In genomic region chr3:93497131-93497530, GRCm38 (mm10) we compare ENCODE assay signal across 36 mouse cellular contexts. TPM values are rescaled to one million over a fixed set of nuclear protein-coding genes. Genes with fewer than 3 reads are reported as not detected.
DNase-seq lines count a peak whose midpoint lies in the region; ATAC-seq and TF ChIP-seq lines count a peak whose summit lies in the region.
"Had no signal": no experiment of that assay in that cellular context is flagged by ENCODE, and none has a peak within 500 bp of the region (broad histone marks: within the 10 kb centered on the region; RNA-seq: fewer than 3 reads in every experiment).

No protein-coding gene starts in this region.

- ATAC-seq in intestine, embryonic 15.5 days: peak; percentile 82
- ATAC-seq in intestine, postnatal 0 days: no peak
- ATAC-seq in liver, postnatal 0 days: no peak
- 0 out of 2 replicates have a peak, but pooled peaks have one; percentile 33 for ATAC-seq in stomach, embryonic 16.5 days (ENCODE audit: insufficient read depth, low FRiP score)
- no peak for ATAC-seq in midbrain, embryonic 13.5 days
- ATAC-seq: forebrain, embryonic 15.5 days; midbrain, embryonic 16.5 days had no signal

- H3K79me2 ChIP-seq in liver, adult 2 months (ENCODE audit: control insufficient read depth, insufficient read depth, low read length): no peaks in the 10 kb centered on the region

- no peak overlapping the region for H3K9ac ChIP-seq in intestine, embryonic 15.5 days
- no peak overlapping the region for H3K9ac ChIP-seq in intestine, postnatal 0 days (ENCODE audit: low read depth, low read length)
- no peak overlapping the region for H3K9ac ChIP-seq in liver, adult 2 months (ENCODE audit: low read depth, low read length)
- no peak overlapping the region for H3K9ac ChIP-seq in liver, postnatal 0 days (replicated peaks)
- H3K9ac ChIP-seq in stomach, embryonic 16.5 days (ENCODE audit: low read length): no peak overlapping the region
- no peak overlapping the region for H3K9ac ChIP-seq in midbrain, embryonic 13.5 days (replicated peaks)
- H3K9ac ChIP-seq: embryonic facial prominence, embryonic 12.5 days; forebrain, embryonic 15.5 days; heart, embryonic 13.5 days; hindbrain, embryonic 14.5 days; limb, embryonic 12.5 days had no signal

- TF ChIP-seq CTCF in intestine, postnatal 0 days (IDR thresholded peaks at IDR 0.05; ENCODE audit: low read depth): no peak
- TF ChIP-seq CTCF in liver, adult 2 months (IDR thresholded peaks at IDR 0.05; ENCODE audit: low read depth, low read length): no peak
- TF ChIP-seq CTCF in liver, postnatal 0 days (IDR thresholded peaks at IDR 0.05; ENCODE audit: low read depth): no peak

- H3K4me1 ChIP-seq in intestine, embryonic 15.5 days (replicated peaks): no peaks in the 10 kb centered on the region
- H3K4me1 ChIP-seq in intestine, postnatal 0 days (replicated peaks; ENCODE audit: control insufficient read depth, insufficient read depth, low read length): no peaks in the 10 kb centered on the region
- no peaks in the 10 kb centered on the region for H3K4me1 ChIP-seq in liver, adult 2 months (ENCODE audit: control insufficient read depth, insufficient read depth, low read length)
- no peaks in the 10 kb centered on the region for H3K4me1 ChIP-seq in liver, postnatal 0 days (ENCODE audit: insufficient read depth)
- no peaks in the 10 kb centered on the region for H3K4me1 ChIP-seq in stomach, embryonic 16.5 days (ENCODE audit: control insufficient read depth, insufficient read depth, low read length)
- no peaks in the 10 kb centered on the region for H3K4me1 ChIP-seq in midbrain, embryonic 13.5 days (replicated peaks)
- H3K4me1 ChIP-seq: embryonic facial prominence, embryonic 12.5 days; forebrain, embryonic 10.5 days; forebrain, embryonic 15.5 days; heart, embryonic 13.5 days; limb, embryonic 12.5 days had no signal

- no peak overlapping the region for H3K4me2 ChIP-seq in intestine, embryonic 15.5 days (replicated peaks)
- H3K4me2 ChIP-seq in intestine, postnatal 0 days (replicated peaks; ENCODE audit: low read depth): no peak overlapping the region
- H3K4me2 ChIP-seq in liver, postnatal 0 days (ENCODE audit: low read depth, low read length): no peak overlapping the region
- no peak overlapping the region for H3K4me2 ChIP-seq in stomach, embryonic 16.5 days (ENCODE audit: low read depth, low read length)
- no peak overlapping the region for H3K4me2 ChIP-seq in midbrain, embryonic 13.5 days (replicated peaks)
- H3K4me2 ChIP-seq: embryonic facial prominence, embryonic 12.5 days; forebrain, embryonic 15.5 days; heart, embryonic 13.5 days; hindbrain, embryonic 14.5 days; limb, embryonic 12.5 days; liver, embryonic 11.5 days had no signal

- no peaks in the 10 kb centered on the region for H3K27me3 ChIP-seq in intestine, embryonic 15.5 days (replicated peaks)
- H3K27me3 ChIP-seq in intestine, postnatal 0 days (replicated peaks; ENCODE audit: control insufficient read depth, insufficient read depth, low read length): no peaks in the 10 kb centered on the region
- H3K27me3 ChIP-seq in liver, adult 2 months (ENCODE audit: control insufficient read depth, insufficient read depth, low read length): no peaks in the 10 kb centered on the region
- H3K27me3 ChIP-seq in liver, postnatal 0 days (ENCODE audit: insufficient read depth, low read length): no peaks in the 10 kb centered on the region
- no peaks in the 10 kb centered on the region for H3K27me3 ChIP-seq in stomach, embryonic 16.5 days (ENCODE audit: control insufficient read depth, insufficient read depth, low read length)
- no peaks in the 10 kb centered on the region for H3K27me3 ChIP-seq in midbrain, embryonic 13.5 days
- H3K27me3 ChIP-seq: embryonic facial prominence, embryonic 12.5 days; forebrain, embryonic 15.5 days; limb, embryonic 12.5 days had no signal

- no peak for TF ChIP-seq POLR2A in liver, adult 2 months (IDR thresholded peaks at IDR 0.05; ENCODE audit: extremely low read depth, insufficient read depth, low read length)

- peak; percentile 65 for DNase-seq in liver, adult 2 months (ENCODE audit: extremely low read depth, low read depth, low spot score)
- DNase-seq in liver, postnatal 0 days: no peak
- DNase-seq in kidney, postnatal 14 days: peak; percentile 17
- no peak for DNase-seq in frontal cortex, adult 2 months (ENCODE audit: extremely low spot score in 1 of 2, low spot score in 1 of 2)
- DNase-seq: adrenal gland, postnatal 10 days; cerebellum, adult 8-10 months; cerebellum, postnatal 25 days; gastrocnemius, adult 2 months; gastrocnemius, postnatal 36 days; heart, postnatal 10 days; lung, postnatal 10 days; right cerebral cortex, adult 18-20 months; spleen, adult 18-20 months; thymus, postnatal 14 days had no signal

- no peak overlapping the region for H3K27ac ChIP-seq in intestine, embryonic 15.5 days
- H3K27ac ChIP-seq in intestine, postnatal 0 days (ENCODE audit: low read depth, low read length): no peak overlapping the region
- no peak overlapping the region for H3K27ac ChIP-seq in liver, adult 2 months (replicated peaks; ENCODE audit: insufficient read depth, low read depth, low read length)
- H3K27ac ChIP-seq in liver, postnatal 0 days (ENCODE audit: low read depth): no peak overlapping the region
- peak overlapping the region; percentile 64 for H3K27ac ChIP-seq in stomach, embryonic 16.5 days (ENCODE audit: low read length)
- no peak overlapping the region for H3K27ac ChIP-seq in midbrain, embryonic 13.5 days
- H3K27ac ChIP-seq: embryonic facial prominence, embryonic 12.5 days; forebrain, embryonic 10.5 days; forebrain, embryonic 15.5 days; gastrocnemius, adult 2 months; heart, embryonic 13.5 days; hindbrain, embryonic 14.5 days; left cerebral cortex, adult 2 months; limb, embryonic 12.5 days; macrophage had no signal

- H3K36me3 ChIP-seq in intestine, embryonic 15.5 days: no peaks in the 10 kb centered on the region
- no peaks in the 10 kb centered on the region for H3K36me3 ChIP-seq in intestine, postnatal 0 days (ENCODE audit: control insufficient read depth, insufficient read depth)
- no peaks in the 10 kb centered on the region for H3K36me3 ChIP-seq in liver, adult 2 months (ENCODE audit: control insufficient read depth, insufficient read depth, low read length)
- H3K36me3 ChIP-seq in liver, postnatal 0 days (replicated peaks; ENCODE audit: insufficient read depth, low read length): no peaks in the 10 kb centered on the region
- H3K36me3 ChIP-seq in stomach, embryonic 16.5 days (ENCODE audit: control insufficient read depth, insufficient read depth, low read length): no peaks in the 10 kb centered on the region
- no peaks in the 10 kb centered on the region for H3K36me3 ChIP-seq in midbrain, embryonic 13.5 days
- H3K36me3 ChIP-seq: embryonic facial prominence, embryonic 12.5 days; forebrain, embryonic 10.5 days; forebrain, embryonic 15.5 days; G1E; heart, embryonic 13.5 days; limb, embryonic 12.5 days had no signal

- no peak for TF ChIP-seq EP300 in liver, postnatal 0 days (IDR thresholded peaks at IDR 0.05; ENCODE audit: low read depth)

- no peaks in the 10 kb centered on the region for H3K9me3 ChIP-seq in intestine, embryonic 15.5 days
- H3K9me3 ChIP-seq in intestine, postnatal 0 days (ENCODE audit: control insufficient read depth): no peaks in the 10 kb centered on the region
- H3K9me3 ChIP-seq in liver, postnatal 0 days (ENCODE audit: low read length): no peaks in the 10 kb centered on the region
- no peaks in the 10 kb centered on the region for H3K9me3 ChIP-seq in stomach, embryonic 16.5 days (replicated peaks; ENCODE audit: control insufficient read depth, low read length)
- no peaks in the 10 kb centered on the region for H3K9me3 ChIP-seq in midbrain, embryonic 13.5 days
- H3K9me3 ChIP-seq: embryonic facial prominence, embryonic 12.5 days; forebrain, embryonic 10.5 days; forebrain, embryonic 15.5 days; G1E; heart, embryonic 13.5 days had no signal

- WGBS in intestine, embryonic 15.5 days: 42% methylated on average over 3 of the region's 3 CpGs
- 18% methylated on average over 3 of the region's 3 CpGs for WGBS in intestine, postnatal 0 days
- WGBS in liver, adult 2 months: 11% methylated on average over 3 of the region's 3 CpGs
- WGBS in liver, postnatal 0 days (ENCODE audit: insufficient replicate concordance): 62% methylated on average over 3 of the region's 3 CpGs
- WGBS in stomach, embryonic 16.5 days: 62% methylated on average over 3 of the region's 3 CpGs
- 81% methylated on average over 3 of the region's 3 CpGs for WGBS in midbrain, embryonic 13.5 days

- no peak overlapping the region for H3K4me3 ChIP-seq in intestine, embryonic 15.5 days (replicated peaks)
- H3K4me3 ChIP-seq in intestine, postnatal 0 days (ENCODE audit: low read depth, low read length): no peak overlapping the region
- H3K4me3 ChIP-seq in liver, adult 2 months (ENCODE audit: insufficient read depth, low read depth, low read length): no peak overlapping the region
- H3K4me3 ChIP-seq in liver, postnatal 0 days (ENCODE audit: low read depth, low read length): no peak overlapping the region
- H3K4me3 ChIP-seq in stomach, embryonic 16.5 days (replicated peaks; ENCODE audit: low read length): no peak overlapping the region
- no peak overlapping the region for H3K4me3 ChIP-seq in midbrain, embryonic 13.5 days (replicated peaks)
- H3K4me3 ChIP-seq: embryonic facial prominence, embryonic 12.5 days; forebrain, embryonic 10.5 days; forebrain, embryonic 15.5 days; gastrocnemius, adult 2 months; heart, embryonic 13.5 days; left cerebral cortex, adult 2 months; limb, embryonic 12.5 days had no signal

RNA-seq across cellular contexts. Expression of gene S100a11, which starts 23.2 kb away (rescaled TPM):
- 826 and 951 TPM in 2 replicates for polyA plus RNA-seq in intestine, embryonic 15.5 days (2015; fragmentation: Nextera tagmentation; extraction: Ambion mirVana)
- polyA plus RNA-seq in intestine, postnatal 0 days (2015; fragmentation: Nextera tagmentation; extraction: Ambion mirVana): 965 and 1,093 TPM in 2 replicates
- 3.0 and 5.4 TPM in 2 replicates for total RNA-seq in liver, adult 2 months (2014; rRNA removed)
- 3.4 and 4.3 TPM in 2 replicates for polyA plus RNA-seq in liver, adult 2 months (2012; rRNA removed)
- 330 and 336 TPM in 2 replicates for polyA plus RNA-seq in liver, postnatal 0 days (2015; fragmentation: Nextera tagmentation; extraction: Ambion mirVana)
- 2,104 and 2,339 TPM in 2 replicates for polyA plus RNA-seq in stomach, embryonic 16.5 days (2015; fragmentation: Nextera tagmentation; extraction: Ambion mirVana)
- 149 and 157 TPM in 2 replicates for polyA plus RNA-seq in midbrain, embryonic 13.5 days (2015; fragmentation: Nextera tagmentation; extraction: Ambion mirVana)
- polyA plus RNA-seq in frontal cortex, adult 2 months (2012; rRNA removed): 20.6 and 23.9 TPM in 2 replicates
- total RNA-seq: G1E had no signal
- polyA plus RNA-seq: G1E had no signal

RNA-seq across cellular contexts. Expression of gene Tchhl1, which starts 28.6 kb away (rescaled TPM):
- polyA plus RNA-seq in intestine, embryonic 15.5 days (2015; fragmentation: Nextera tagmentation; extraction: Ambion mirVana): not detected in 2 replicates
- 0.12 and 0.27 TPM in 2 replicates for polyA plus RNA-seq in intestine, postnatal 0 days (2015; fragmentation: Nextera tagmentation; extraction: Ambion mirVana)
- not detected in 2 replicates for total RNA-seq in liver, adult 2 months (2014; rRNA removed)
- polyA plus RNA-seq in liver, adult 2 months (2012; rRNA removed): not detected in 2 replicates
- not detected in 2 replicates for polyA plus RNA-seq in liver, postnatal 0 days (2015; fragmentation: Nextera tagmentation; extraction: Ambion mirVana)
- polyA plus RNA-seq in stomach, embryonic 16.5 days (2015; fragmentation: Nextera tagmentation; extraction: Ambion mirVana): not detected in 2 replicates
- 0.09 TPM in 1 of 2 replicates, not detected in the other for polyA plus RNA-seq in midbrain, embryonic 13.5 days (2015; fragmentation: Nextera tagmentation; extraction: Ambion mirVana)
- not detected in 2 replicates for polyA plus RNA-seq in frontal cortex, adult 2 months (2012; rRNA removed)
- total RNA-seq: adrenal gland, postnatal 10 days; gastrocnemius, adult 2 months; gastrocnemius, postnatal 36 days; heart, adult 8-10 months; heart, postnatal 10 days; hematopoietic stem cell, adult 5-6 weeks; layer of hippocampus, adult 18-20 months; layer of hippocampus, postnatal 10 days; left cerebral cortex, adult 2 months; left cerebral cortex, postnatal 25 days had no signal
- polyA plus RNA-seq: embryonic facial prominence, embryonic 12.5 days; forebrain, embryonic 10.5 days; forebrain, embryonic 15.5 days; G1E; heart, embryonic 13.5 days; hindbrain, embryonic 14.5 days; limb, embryonic 12.5 days; liver, embryonic 11.5 days; liver, embryonic 16.5 days; macrophage; midbrain, embryonic 16.5 days; neural tube, embryonic 11.5 days had no signal

RNA-seq across cellular contexts. Expression of gene Tchh, which starts 55.0 kb away (rescaled TPM):
- 1.3 and 1.4 TPM in 2 replicates for polyA plus RNA-seq in intestine, embryonic 15.5 days (2015; fragmentation: Nextera tagmentation; extraction: Ambion mirVana)
- 2.5 and 3.7 TPM in 2 replicates for polyA plus RNA-seq in intestine, postnatal 0 days (2015; fragmentation: Nextera tagmentation; extraction: Ambion mirVana)
- total RNA-seq in liver, adult 2 months (2014; rRNA removed): under 0.01 and 0.09 TPM in 2 replicates
- 0.02 and 0.04 TPM in 2 replicates for polyA plus RNA-seq in liver, adult 2 months (2012; rRNA removed)
- polyA plus RNA-seq in liver, postnatal 0 days (2015; fragmentation: Nextera tagmentation; extraction: Ambion mirVana): 0.06 TPM in 2 replicates
- 2.4 and 2.6 TPM in 2 replicates for polyA plus RNA-seq in stomach, embryonic 16.5 days (2015; fragmentation: Nextera tagmentation; extraction: Ambion mirVana)
- polyA plus RNA-seq in midbrain, embryonic 13.5 days (2015; fragmentation: Nextera tagmentation; extraction: Ambion mirVana): 0.74 and 0.75 TPM in 2 replicates
- 2.6 and 2.9 TPM in 2 replicates for polyA plus RNA-seq in frontal cortex, adult 2 months (2012; rRNA removed)
- total RNA-seq: gastrocnemius, adult 2 months; gastrocnemius, postnatal 36 days; hematopoietic stem cell, adult 5-6 weeks had no signal
- polyA plus RNA-seq: G1E had no signal

RNA-seq across cellular contexts. Expression of gene S100a10, which starts 57.7 kb away (rescaled TPM):
- 640 and 689 TPM in 2 replicates for polyA plus RNA-seq in intestine, embryonic 15.5 days (2015; fragmentation: Nextera tagmentation; extraction: Ambion mirVana)
- 733 and 887 TPM in 2 replicates for polyA plus RNA-seq in intestine, postnatal 0 days (2015; fragmentation: Nextera tagmentation; extraction: Ambion mirVana)
- 147 and 292 TPM in 2 replicates for total RNA-seq in liver, adult 2 months (2014; rRNA removed)
- 80.0 and 88.2 TPM in 2 replicates for polyA plus RNA-seq in liver, adult 2 months (2012; rRNA removed)
- 75.4 and 82.0 TPM in 2 replicates for polyA plus RNA-seq in liver, postnatal 0 days (2015; fragmentation: Nextera tagmentation; extraction: Ambion mirVana)
- polyA plus RNA-seq in stomach, embryonic 16.5 days (2015; fragmentation: Nextera tagmentation; extraction: Ambion mirVana): 575 and 603 TPM in 2 replicates
- polyA plus RNA-seq in midbrain, embryonic 13.5 days (2015; fragmentation: Nextera tagmentation; extraction: Ambion mirVana): 90.8 and 93.2 TPM in 2 replicates
- polyA plus RNA-seq in frontal cortex, adult 2 months (2012; rRNA removed): 63.1 and 65.8 TPM in 2 replicates
- total RNA-seq: G1E had no signal
- polyA plus RNA-seq: G1E had no signal

Comparison
In these comparisons a context has a peak if more than half of its experiments do, and no peak if none do; other contexts are left out.
1. ATAC-seq: peak in intestine, embryonic 15.5 days (single experiment) and stomach, embryonic 16.5 days (single experiment); none in intestine, postnatal 0 days (single experiment), liver, postnatal 0 days (single experiment) and midbrain, embryonic 13.5 days (single experiment).
2. DNase-seq: peak in liver, adult 2 months (single experiment) and kidney, postnatal 14 days (single experiment); none in liver, postnatal 0 days (single experiment) and frontal cortex, adult 2 months (0 of 2).